Mouse (Mus musculus) erythroid progenitor cell, adult 5-6 weeks (primary cell): Measurements from ENCODE around the gene Hprt. TPM values are rescaled to one million over a fixed set of nuclear protein-coding genes. Genes with fewer than 3 reads are reported as not detected.

Experiments used
- total RNA-seq, 2 experiments: library from RNA; stranded (forward) in 1 of 2; stranded (reverse) in 1 of 2; fragments of 150-400 nt in 1 of 2; fragments of 186-747, 209-891 nt in 1 of 2; gene quantifications; 2 replicates each; pipeline versions ENCODE4 v1.2.3 to v1.2.4; 2015 to 2017; ENCODE audit warnings: low replicate concordance in 2 of 2

Gene Hprt
- total RNA-seq, 2 experiments from 2014 or later = 82.6 to 86.4 TPM

Other genes starting within 250 kb of the Hprt start
- not detected in 2 replicates for gene Ccdc160, start 196.9 kb upstream of the Hprt start, total RNA-seq (2015; ENCODE audit: low replicate concordance)
- not detected in 2 replicates for gene Ccdc160, start 196.9 kb upstream of the Hprt start, total RNA-seq (2017; ENCODE audit: low replicate concordance)
- 23.5 and 27.8 TPM in 2 replicates for gene Phf6, start 75.9 kb upstream of the Hprt start, total RNA-seq (2015; ENCODE audit: low replicate concordance)
- 15.2 and 18.9 TPM in 2 replicates for gene Phf6, start 75.9 kb upstream of the Hprt start, total RNA-seq (2017; ENCODE audit: low replicate concordance)